Mouse (Mus musculus) E14TG2a.4 (cell line): ENCODE results near the gene Sdhd.

Source experiments
- H3K27me3 ChIP-seq: 2 replicates; pipeline ENCODE4 v1.6.1; 2014; ENCODE audit warnings: low read length, control low read depth; ENCODE audit not compliant: insufficient read depth
- H3K36me3 ChIP-seq: 2 replicates; pipeline ENCODE4 v1.6.1; 2014; ENCODE audit warnings: low read length, control low read depth; ENCODE audit not compliant: insufficient read depth
- H3K4me1 ChIP-seq: replicated peaks from 2 replicates; pipeline ENCODE4 v1.6.1; 2014; ENCODE audit warnings: low read depth, low read length, control low read depth
- H3K4me3 ChIP-seq: replicated peaks from 2 replicates; pipeline ENCODE4 v1.5.1; 2014; ENCODE audit warnings: mild to moderate bottlenecking, low read length
- H3K9me3 ChIP-seq: 2 replicates; pipeline ENCODE4 v1.6.1; 2014; ENCODE audit warnings: low read length, control low read depth
- CTCF ChIP-seq: conservative IDR thresholded peaks from 2 replicates; pipeline ENCODE4 v1.5.1; 2014; ENCODE audit warnings: low read length
- NANOG ChIP-seq: IDR thresholded peaks from 2 replicates; pipeline ENCODE4 v1.6.1; 2014; ENCODE audit warnings: borderline replicate concordance, low read length, mixed read lengths
- POU5F1 ChIP-seq: IDR thresholded peaks from 2 replicates; pipeline ENCODE4 v1.6.1; 2014; ENCODE audit warnings: low read length, borderline replicate concordance

The Sdhd gene

GRCm38 (mm10) chr9:50554241-50555093, 49.1 kb downstream of the Sdhd start, which contains the start of gene Il18:
Gene Il18 (plus strand): TSS chr9:50554827.
- H3K9me3 ChIP-seq, result no peaks in the 10 kb centered on the region
- H3K27me3 ChIP-seq, result peaks cover 3% of the 10 kb centered on the region
- no peak for TF ChIP-seq POU5F1
- peak within 1 kb of the TSS; percentile 56 for H3K4me3 ChIP-seq
- no peaks in the 10 kb centered on the region for H3K36me3 ChIP-seq
- peaks cover 22% of the 10 kb centered on the region for H3K4me1 ChIP-seq

DNA sequence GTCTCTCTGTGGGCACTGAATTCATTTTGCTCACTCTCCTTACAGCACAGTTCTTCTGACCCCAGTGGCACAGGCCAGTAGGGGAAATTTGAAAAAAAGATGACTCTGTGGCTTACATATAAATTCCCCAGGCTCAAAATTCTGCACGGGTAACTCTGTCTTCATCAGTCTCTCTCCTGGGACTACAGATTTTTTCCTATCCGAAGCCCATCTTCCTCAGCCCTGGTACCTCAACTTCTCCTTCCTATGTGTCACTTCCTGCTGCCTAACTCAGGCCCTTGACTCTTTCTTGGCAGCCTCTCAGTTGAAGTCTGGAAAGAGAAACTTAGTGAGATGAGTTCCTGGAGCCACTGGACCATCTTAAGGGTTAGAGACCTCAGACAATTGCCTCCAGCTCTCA, 50.1 kb downstream of the Sdhd start:
- Histone ChIP-seq H3K4me1 (peaks cover 22% of the 10 kb centered on the region), H3K36me3 (no peaks in the 10 kb centered on the region), H3K4me3 (no peak overlapping the region), H3K27me3 (no peaks in the 10 kb centered on the region), H3K9me3 (no peaks in the 10 kb centered on the region)
- TF ChIP-seq POU5F1 (no peak), CTCF (no peak), NANOG (no peak)

- Histone ChIP-seq H3K4me1 (peaks cover 22% of the 10 kb centered on the region), H3K9me3 (no peaks in the 10 kb centered on the region), H3K36me3 (no peaks in the 10 kb centered on the region), H3K4me3 (no peak overlapping the region), H3K27me3 (no peaks in the 10 kb centered on the region)
- TF ChIP-seq NANOG, result no peak
- TF ChIP-seq POU5F1, result no peak
- no peak for TF ChIP-seq CTCF
Observed at GRCm38 (mm10) chr9:50552206-50552605, 51.4 kb downstream of the Sdhd start.

DNA sequence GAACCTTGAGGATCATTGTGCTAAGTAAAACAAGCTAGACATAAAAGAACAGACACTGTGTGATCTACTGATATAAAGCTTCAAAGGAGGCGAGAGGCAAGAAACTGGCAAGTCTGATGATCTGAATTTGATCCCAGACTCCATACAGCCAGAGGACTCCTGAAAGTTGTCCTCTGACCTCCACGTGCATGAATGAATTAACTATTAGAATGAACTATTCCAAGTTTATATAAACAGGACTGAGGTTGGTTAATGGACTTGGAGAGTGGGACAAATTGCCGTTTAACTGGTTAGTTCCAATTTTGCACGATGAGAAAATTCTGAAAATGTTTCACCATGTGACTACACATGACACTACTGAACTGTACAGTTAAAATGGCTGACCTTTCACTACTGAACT, 54.7 kb downstream of the Sdhd start:
- Histone ChIP-seq H3K4me3 (no peak overlapping the region), H3K9me3 (no peaks in the 10 kb centered on the region), H3K4me1 (peaks cover 4% of the 10 kb centered on the region), H3K27me3 (no peaks in the 10 kb centered on the region), H3K36me3 (no peaks in the 10 kb centered on the region)
- TF ChIP-seq POU5F1 (no peak), NANOG (no peak), CTCF (no peak)

DNA sequence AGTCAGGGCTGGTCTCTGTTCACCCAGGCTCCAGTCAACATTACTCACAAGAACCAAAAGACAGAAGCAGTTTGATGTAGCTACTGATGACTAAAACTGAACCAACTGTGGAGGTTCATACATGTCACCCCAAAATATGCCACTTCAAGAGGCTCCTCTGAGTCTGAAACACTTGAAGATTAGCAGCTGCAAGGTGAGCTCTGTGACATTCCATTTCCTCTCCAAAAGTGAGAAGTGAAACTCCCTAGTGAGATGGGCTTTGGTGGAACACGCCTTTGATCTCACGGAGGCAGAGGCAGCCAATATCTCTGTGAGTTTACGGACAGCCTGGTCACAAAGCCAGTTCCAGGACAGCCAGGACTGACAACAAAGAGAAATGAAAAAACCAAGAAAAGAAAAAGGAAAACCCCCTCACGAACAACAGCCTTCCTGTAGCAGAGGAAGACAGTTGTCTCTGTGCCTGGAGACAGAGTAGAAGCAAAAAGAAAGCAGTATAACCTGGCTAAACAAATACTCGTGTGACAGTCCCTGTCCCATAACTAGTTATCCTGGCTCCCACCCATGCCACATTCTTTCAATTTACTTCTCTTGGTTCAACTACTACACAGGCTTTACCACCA, 55.6 kb downstream of the Sdhd start:
- H3K4me3 ChIP-seq, result no peak overlapping the region
- H3K9me3 ChIP-seq, result no peaks in the 10 kb centered on the region
- H3K36me3 ChIP-seq, result no peaks in the 10 kb centered on the region
- H3K4me1 ChIP-seq, result no peaks in the 10 kb centered on the region
- TF ChIP-seq CTCF (no peak), POU5F1 (no peak), NANOG (no peak)
- H3K27me3 ChIP-seq, result no peaks in the 10 kb centered on the region
